Mouse (Mus musculus): ENCODE measurements around the gene Calml3. TPM values are rescaled to one million over a fixed set of nuclear protein-coding genes. Genes with fewer than 3 reads are reported as not detected.

The Calml3 gene
- polyA plus RNA-seq, 1 experiment from 2014 or later: 0.24 TPM

- WGBS: 81% methylated on average over 4 of the region's 4 CpGs
- no peak overlapping the region for H3K4me2 ChIP-seq (ENCODE audit: low read depth, low read length)
- H3K36me3 ChIP-seq (ENCODE audit: control insufficient read depth, insufficient read depth, low read length): no peaks in the 10 kb centered on the region
- no peak overlapping the region for H3K4me3 ChIP-seq (ENCODE audit: low read length)
- H3K27ac ChIP-seq (ENCODE audit: low read length): no peak overlapping the region
- no peak overlapping the region for H3K9ac ChIP-seq (ENCODE audit: low read length)
- no peak for ATAC-seq (ENCODE audit: low read depth)
- H3K4me1 ChIP-seq (replicated peaks; ENCODE audit: control insufficient read depth, insufficient read depth, low read length): peaks cover 17% of the 10 kb centered on the region
- no peaks in the 10 kb centered on the region for H3K27me3 ChIP-seq (ENCODE audit: control insufficient read depth, insufficient read depth, low read depth, low read length)
- no peaks in the 10 kb centered on the region for H3K9me3 ChIP-seq (ENCODE audit: control insufficient read depth, low read length)
These were observed 29.1 kb downstream of the Calml3 start for GRCm38 (mm10) chr13:3774991-3775390.

- Histone ChIP-seq H3K9me3 (ENCODE audit: control insufficient read depth, low read length) (no peaks in the 10 kb centered on the region), H3K27me3 (ENCODE audit: control insufficient read depth, insufficient read depth, low read depth, low read length) (no peaks in the 10 kb centered on the region), H3K9ac (ENCODE audit: low read length) (no peak overlapping the region), H3K36me3 (ENCODE audit: control insufficient read depth, insufficient read depth, low read length) (no peaks in the 10 kb centered on the region), H3K4me2 (ENCODE audit: low read depth, low read length) (no peak overlapping the region), H3K4me3 (ENCODE audit: low read length) (no peak overlapping the region), H3K4me1 (replicated peaks; ENCODE audit: control insufficient read depth, insufficient read depth, low read length) (peaks cover 23% of the 10 kb centered on the region), H3K27ac (ENCODE audit: low read length) (no peak overlapping the region)
- 67% methylated on average over 3 of the region's 3 CpGs for WGBS
- ATAC-seq (ENCODE audit: low read depth): no peak
These were observed 29.8 kb downstream of the Calml3 start for GRCm38 (mm10) chr13:3774280-3774679.

- no peak for ATAC-seq (ENCODE audit: low read depth)
- no peaks in the 10 kb centered on the region for H3K27me3 ChIP-seq (ENCODE audit: control insufficient read depth, insufficient read depth, low read depth, low read length)
- no peaks in the 10 kb centered on the region for H3K36me3 ChIP-seq (ENCODE audit: control insufficient read depth, insufficient read depth, low read length)
- no peak overlapping the region for H3K9ac ChIP-seq (ENCODE audit: low read length)
- 88% methylated on average over 2 of the region's 2 CpGs for WGBS
- peaks cover 24% of the 10 kb centered on the region for H3K4me1 ChIP-seq (replicated peaks; ENCODE audit: control insufficient read depth, insufficient read depth, low read length)
- H3K27ac ChIP-seq (ENCODE audit: low read length): no peak overlapping the region
- H3K4me3 ChIP-seq (ENCODE audit: low read length): no peak overlapping the region
- no peak overlapping the region for H3K4me2 ChIP-seq (ENCODE audit: low read depth, low read length)
- no peaks in the 10 kb centered on the region for H3K9me3 ChIP-seq (ENCODE audit: control insufficient read depth, low read length)
These were observed 30.9 kb downstream of the Calml3 start for GRCm38 (mm10) chr13:3773149-3773688.

GRCm38 (mm10) chr13:3771221-3771620 lies 32.9 kb downstream of the Calml3 start:
- no peak overlapping the region for H3K4me2 ChIP-seq (ENCODE audit: low read depth, low read length)
- 0 out of 2 replicates have a peak overlapping the region, but pooled peaks have one; percentile 6 for H3K9ac ChIP-seq (ENCODE audit: low read length)
- no peaks in the 10 kb centered on the region for H3K36me3 ChIP-seq (ENCODE audit: control insufficient read depth, insufficient read depth, low read length)
- no peaks in the 10 kb centered on the region for H3K27me3 ChIP-seq (ENCODE audit: control insufficient read depth, insufficient read depth, low read depth, low read length)
- peak overlapping the region; percentile 79 for H3K27ac ChIP-seq (ENCODE audit: low read length)
- peaks cover 29% of the 10 kb centered on the region for H3K4me1 ChIP-seq (replicated peaks; ENCODE audit: control insufficient read depth, insufficient read depth, low read length)
- no peaks in the 10 kb centered on the region for H3K9me3 ChIP-seq (ENCODE audit: control insufficient read depth, low read length)
- no peak overlapping the region for H3K4me3 ChIP-seq (ENCODE audit: low read length)
- ATAC-seq (ENCODE audit: low read depth): no peak
- 91% methylated on average over 5 of the region's 5 CpGs for WGBS

GRCm38 (mm10) chr13:3770170-3771024 lies 33.7 kb downstream of the Calml3 start:
- peak overlapping the region; percentile 17; the same call in 1 of the 2 replicates for H3K4me2 ChIP-seq (ENCODE audit: low read depth, low read length)
- H3K9ac ChIP-seq (ENCODE audit: low read length): 0 out of 2 replicates have a peak overlapping the region, but pooled peaks have one; percentile 6
- peak overlapping the region; percentile 79 for H3K27ac ChIP-seq (ENCODE audit: low read length)
- 35% methylated on average over 11 of the region's 11 CpGs for WGBS
- no peak overlapping the region for H3K4me3 ChIP-seq (ENCODE audit: low read length)
- H3K27me3 ChIP-seq (ENCODE audit: control insufficient read depth, insufficient read depth, low read depth, low read length): no peaks in the 10 kb centered on the region
- peak; percentile 87 for ATAC-seq (ENCODE audit: low read depth)
- H3K4me1 ChIP-seq (replicated peaks; ENCODE audit: control insufficient read depth, insufficient read depth, low read length): peaks cover 29% of the 10 kb centered on the region
- H3K36me3 ChIP-seq (ENCODE audit: control insufficient read depth, insufficient read depth, low read length): no peaks in the 10 kb centered on the region
- no peaks in the 10 kb centered on the region for H3K9me3 ChIP-seq (ENCODE audit: control insufficient read depth, low read length)

- peak; percentile 48 for ATAC-seq (ENCODE audit: low read depth)
- 57% methylated on average over 3 of the region's 3 CpGs for WGBS
These were observed 34.6 kb downstream of the Calml3 start for GRCm38 (mm10) chr13:3769531-3769930.

GRCm38 (mm10) chr13:3768621-3769020 lies 35.5 kb downstream of the Calml3 start:
- 57% methylated on average over 3 of the region's 3 CpGs for WGBS
- Histone ChIP-seq H3K4me2 (ENCODE audit: low read depth, low read length) (no peak overlapping the region), H3K4me1 (replicated peaks; ENCODE audit: control insufficient read depth, insufficient read depth, low read length) (peaks cover 29% of the 10 kb centered on the region), H3K4me3 (ENCODE audit: low read length) (no peak overlapping the region), H3K9me3 (ENCODE audit: control insufficient read depth, low read length) (no peaks in the 10 kb centered on the region), H3K27me3 (ENCODE audit: control insufficient read depth, insufficient read depth, low read depth, low read length) (no peaks in the 10 kb centered on the region), H3K36me3 (ENCODE audit: control insufficient read depth, insufficient read depth, low read length) (no peaks in the 10 kb centered on the region), H3K9ac (ENCODE audit: low read length) (no peak overlapping the region), H3K27ac (ENCODE audit: low read length) (peak overlapping the region; percentile 79)
- ATAC-seq (ENCODE audit: low read depth): no peak

More at GRCm38 (mm10) chr13:3769531-3769930, 34.6 kb downstream of the Calml3 start:
- Histone ChIP-seq H3K27ac (ENCODE audit: low read length) (peak overlapping the region; percentile 79), H3K4me1 (replicated peaks; ENCODE audit: control insufficient read depth, insufficient read depth, low read length) (peaks cover 29% of the 10 kb centered on the region), H3K4me2 (ENCODE audit: low read depth, low read length) (no peak overlapping the region), H3K4me3 (ENCODE audit: low read length) (no peak overlapping the region), H3K27me3 (ENCODE audit: control insufficient read depth, insufficient read depth, low read depth, low read length) (no peaks in the 10 kb centered on the region), H3K9ac (ENCODE audit: low read length) (no peak overlapping the region), H3K9me3 (ENCODE audit: control insufficient read depth, low read length) (no peaks in the 10 kb centered on the region), H3K36me3 (ENCODE audit: control insufficient read depth, insufficient read depth, low read length) (no peaks in the 10 kb centered on the region)

- no peaks in the 10 kb centered on the region for H3K27me3 ChIP-seq (ENCODE audit: control insufficient read depth, insufficient read depth, low read depth, low read length)
- no peak for ATAC-seq (ENCODE audit: low read depth)
These were observed 37.0 kb downstream of the Calml3 start for GRCm38 (mm10) chr13:3767086-3767485.

GRCm38 (mm10) chr13:3765781-3766180 lies 38.3 kb downstream of the Calml3 start:
- Histone ChIP-seq H3K4me1 (replicated peaks; ENCODE audit: control insufficient read depth, insufficient read depth, low read length) (peaks cover 23% of the 10 kb centered on the region), H3K4me2 (ENCODE audit: low read depth, low read length) (no peak overlapping the region), H3K36me3 (ENCODE audit: control insufficient read depth, insufficient read depth, low read length) (no peaks in the 10 kb centered on the region), H3K9me3 (ENCODE audit: control insufficient read depth, low read length) (no peaks in the 10 kb centered on the region), H3K4me3 (ENCODE audit: low read length) (no peak overlapping the region), H3K27ac (ENCODE audit: low read length) (no peak overlapping the region), H3K9ac (ENCODE audit: low read length) (no peak overlapping the region), H3K27me3 (ENCODE audit: control insufficient read depth, insufficient read depth, low read depth, low read length) (no peaks in the 10 kb centered on the region)
- ATAC-seq (ENCODE audit: low read depth): no peak
- WGBS: 59% methylated on average over 4 of the region's 4 CpGs

More at GRCm38 (mm10) chr13:3767086-3767485, 37.0 kb downstream of the Calml3 start:
- no peak overlapping the region for H3K9ac ChIP-seq (ENCODE audit: low read length)
- H3K36me3 ChIP-seq (ENCODE audit: control insufficient read depth, insufficient read depth, low read length): no peaks in the 10 kb centered on the region
- H3K4me1 ChIP-seq (replicated peaks; ENCODE audit: control insufficient read depth, insufficient read depth, low read length): peaks cover 29% of the 10 kb centered on the region
- 0 out of 2 replicates have a peak overlapping the region, but pooled peaks have one; percentile 8 for H3K27ac ChIP-seq (ENCODE audit: low read length)
- H3K4me2 ChIP-seq (ENCODE audit: low read depth, low read length): no peak overlapping the region
- no peak overlapping the region for H3K4me3 ChIP-seq (ENCODE audit: low read length)
- no peaks in the 10 kb centered on the region for H3K9me3 ChIP-seq (ENCODE audit: control insufficient read depth, low read length)

Data from lung, embryonic 16.5 days (tissue).